Mouse (Mus musculus) urinary bladder, postnatal 36 days (tissue): ENCODE measurements around the gene Aldh1a1.
A peak's percentile ranks its signal among the peaks of the same experiment; 100 is the strongest.

Experiments used
- DNase-seq, 2 experiments: peaks; one replicate each; pipeline ENCODE4 v3.0.0; 2022; ENCODE audit warnings: low spot score in 2 of 2, mixed read lengths in 1 of 2

Gene Aldh1a1

DNA sequence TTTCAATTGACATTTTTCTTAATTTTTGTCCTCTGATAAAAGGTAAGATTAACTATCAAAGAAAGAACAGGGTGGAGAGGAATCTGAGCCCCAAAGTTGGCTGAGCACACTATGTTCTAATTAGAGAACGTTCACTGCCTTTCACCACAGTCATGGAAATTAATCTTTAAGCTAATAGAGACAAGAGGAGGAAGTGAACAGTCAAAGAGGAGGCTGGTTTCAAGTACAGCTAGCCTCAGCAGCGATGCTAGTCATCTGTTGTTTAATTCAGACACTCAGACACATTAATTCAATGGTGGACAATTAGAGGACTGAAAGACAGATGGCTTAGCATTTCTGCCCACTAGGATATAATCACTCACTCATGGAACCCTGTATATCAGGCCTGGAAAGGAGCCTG, 157.5 kb downstream of the Aldh1a1 start:
- no peak for DNase-seq

- no peak for DNase-seq
Measured at GRCm38 (mm10) chr19:20653082-20653676, 160.7 kb downstream of the Aldh1a1 start.

- DNase-seq: peak; percentile 12 to 21
Measured at GRCm38 (mm10) chr19:20654141-20654873, 161.8 kb downstream of the Aldh1a1 start.

DNA sequence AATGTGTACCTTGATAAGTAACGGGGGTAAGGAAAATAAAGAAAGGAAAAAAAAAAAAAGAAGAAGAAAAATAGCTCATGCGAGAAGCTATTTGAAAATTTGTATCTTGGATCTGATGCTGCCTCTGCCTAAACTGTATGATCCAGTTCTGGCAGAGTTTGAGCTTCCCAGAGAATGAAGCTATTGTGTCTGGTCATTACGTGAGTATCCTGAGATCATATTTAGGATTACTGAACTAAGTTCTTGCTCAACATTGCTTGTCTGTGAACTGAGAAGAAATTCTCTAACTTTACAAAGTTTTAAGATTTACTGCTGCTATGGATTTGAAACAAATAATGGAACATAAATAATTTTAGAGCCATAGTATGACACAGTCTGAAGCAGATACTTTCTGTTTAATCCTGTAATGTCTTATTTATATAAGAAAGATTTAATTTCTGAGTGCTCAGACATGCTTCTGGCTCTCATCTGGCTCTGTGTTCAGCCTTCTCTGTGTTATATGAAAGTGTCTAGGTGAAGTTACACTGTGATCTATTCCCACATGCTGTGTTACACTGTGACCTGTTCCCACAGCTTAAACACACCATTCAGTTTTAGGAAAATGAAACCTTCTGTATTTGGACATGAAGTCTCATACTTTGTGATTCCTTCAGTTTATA, 185.3 kb downstream of the Aldh1a1 start:
- no peak for DNase-seq
